8 mouse cellular contexts compared by ENCODE assay signal in genomic region chr16:10784793-10785370, GRCm38 (mm10). TPM values are rescaled to one million over a fixed set of nuclear protein-coding genes. Genes with fewer than 3 reads are reported as not detected.
A peak's percentile ranks its signal among the peaks of the same experiment; 100 is the strongest.
DNase-seq lines count a peak whose midpoint lies in the region; ATAC-seq lines count a peak whose summit lies in the region.

No protein-coding gene starts in this region.

- intact Hi-C loops in left cerebral cortex, postnatal 36 days (cut with DNase I) = loop anchor here (2.0 to 10.0 kb wide), 3 partner anchors 120 to 214 kb away; no protein-coding TSS in a partner anchor

- no peaks in the 10 kb centered on the region for H3K27me3 ChIP-seq in intestine, embryonic 16.5 days (replicated peaks; ENCODE audit: control insufficient read depth, insufficient read depth, low read length)
- peaks cover 31% of the 10 kb centered on the region for H3K27me3 ChIP-seq in midbrain, embryonic 10.5 days (ENCODE audit: low read depth, poor library complexity, severe bottlenecking)

- H3K27ac ChIP-seq in intestine, embryonic 16.5 days (ENCODE audit: low read length) = peak overlapping the region; percentile 99
- H3K27ac ChIP-seq in midbrain, embryonic 10.5 days (replicated peaks) = peak overlapping the region; percentile 90

- H3K4me2 ChIP-seq in intestine, embryonic 16.5 days (ENCODE audit: low read depth, low read length) = peak overlapping the region; percentile 97

- H3K36me3 ChIP-seq in intestine, embryonic 16.5 days (ENCODE audit: control insufficient read depth, insufficient read depth, low read length) = 0 out of 2 replicates have a peak, but pooled peaks cover 2% of the 10 kb centered on the region
- no peaks in the 10 kb centered on the region for H3K36me3 ChIP-seq in midbrain, embryonic 10.5 days

- 0% methylated on average over 55 of the region's 55 CpGs for WGBS in intestine, embryonic 16.5 days
- under 1% methylated on average over 55 of the region's 55 CpGs for WGBS in midbrain, embryonic 10.5 days

- ATAC-seq in intestine, embryonic 16.5 days = peak; percentile 84

- no peaks in the 10 kb centered on the region for H3K9me3 ChIP-seq in intestine, embryonic 16.5 days (ENCODE audit: control insufficient read depth, low read length)
- H3K9me3 ChIP-seq in midbrain, embryonic 10.5 days (replicated peaks) = no peaks in the 10 kb centered on the region

- H3K4me1 ChIP-seq in intestine, embryonic 16.5 days (ENCODE audit: control insufficient read depth, insufficient read depth, low read length) = peaks cover 19% of the 10 kb centered on the region
- H3K4me1 ChIP-seq in midbrain, embryonic 10.5 days = peaks cover 53% of the 10 kb centered on the region

- DNase-seq in adrenal gland, postnatal 10 days = peak; percentile 98
- DNase-seq in embryo, embryonic 9.5 days (ENCODE audit: extremely low spot score) = peak; percentile 97
- peak; percentile 95 to 98 for DNase-seq in gastrocnemius, postnatal 4 days (ENCODE audit: low spot score in 2 of 2)
- DNase-seq in left cerebral cortex, postnatal 36 days (ENCODE audit: low spot score in 2 of 2) = peak; percentile 81 to 82
- DNase-seq in midbrain, embryonic 10.5 days (ENCODE audit: low spot score) = peak; percentile 93
- DNase-seq in right cerebral cortex, postnatal 36 days (ENCODE audit: low spot score in 2 of 2) = peak; percentile 50 to 78
- peak; percentile 93 for DNase-seq in yolk sac, embryonic 10.5 days (ENCODE audit: low spot score)

- peak overlapping the region; percentile 86 for H3K9ac ChIP-seq in intestine, embryonic 16.5 days (ENCODE audit: low read depth, low read length)

- peak overlapping the region; percentile 79 for H3K4me3 ChIP-seq in intestine, embryonic 16.5 days (ENCODE audit: low read length)
- H3K4me3 ChIP-seq in midbrain, embryonic 10.5 days = peak overlapping the region; percentile 77

RNA-seq across cellular contexts. Expression of gene Socs1, which starts 0.5 kb away (rescaled TPM):
- total RNA-seq in adrenal gland, postnatal 10 days (2021) = 1 to 10 TPM; 2.1 to 2.6 TPM
- 1 to 10 TPM; 2.9 to 3.2 TPM for total RNA-seq in gastrocnemius, postnatal 4 days (2021)
- polyA plus RNA-seq in intestine, embryonic 16.5 days (2015; fragmentation: Nextera tagmentation; extraction: Ambion mirVana) = 4.9 and 5.2 TPM in 2 replicates
- total RNA-seq in left cerebral cortex, postnatal 36 days (2021) = 1 to 10 TPM in 1 of 2 experiments, under 1 TPM in 1; 0.52 to 1.0 TPM
- 2.4 and 2.7 TPM in 2 replicates for polyA plus RNA-seq in midbrain, embryonic 10.5 days (2016; fragmentation: Nextera tagmentation; extraction: Ambion mirVana)

RNA-seq across cellular contexts. Expression of gene Tnp2, which starts 3.6 kb away (rescaled TPM):
- total RNA-seq in adrenal gland, postnatal 10 days (2021) = not detected
- total RNA-seq in gastrocnemius, postnatal 4 days (2021) = not detected
- polyA plus RNA-seq in intestine, embryonic 16.5 days (2015; fragmentation: Nextera tagmentation; extraction: Ambion mirVana) = not detected in 2 replicates
- total RNA-seq in left cerebral cortex, postnatal 36 days (2021) = not detected
- polyA plus RNA-seq in midbrain, embryonic 10.5 days (2016; fragmentation: Nextera tagmentation; extraction: Ambion mirVana) = not detected in 2 replicates

RNA-seq across cellular contexts. Expression of gene Prm3, which starts 5.8 kb away (rescaled TPM):
- total RNA-seq in adrenal gland, postnatal 10 days (2021) = not detected
- not detected for total RNA-seq in gastrocnemius, postnatal 4 days (2021)
- not detected in 2 replicates for polyA plus RNA-seq in intestine, embryonic 16.5 days (2015; fragmentation: Nextera tagmentation; extraction: Ambion mirVana)
- not detected for total RNA-seq in left cerebral cortex, postnatal 36 days (2021)
- not detected in 2 replicates for polyA plus RNA-seq in midbrain, embryonic 10.5 days (2016; fragmentation: Nextera tagmentation; extraction: Ambion mirVana)

RNA-seq across cellular contexts. Expression of gene Prm2, which starts 11.1 kb away (rescaled TPM):
- not detected for total RNA-seq in adrenal gland, postnatal 10 days (2021)
- not detected for total RNA-seq in gastrocnemius, postnatal 4 days (2021)
- not detected in 2 replicates for polyA plus RNA-seq in intestine, embryonic 16.5 days (2015; fragmentation: Nextera tagmentation; extraction: Ambion mirVana)
- total RNA-seq in left cerebral cortex, postnatal 36 days (2021) = not detected
- polyA plus RNA-seq in midbrain, embryonic 10.5 days (2016; fragmentation: Nextera tagmentation; extraction: Ambion mirVana) = not detected in 2 replicates

RNA-seq across cellular contexts. Expression of gene Prm1, which starts 20.8 kb away (rescaled TPM):
- not detected for total RNA-seq in adrenal gland, postnatal 10 days (2021)
- not detected for total RNA-seq in gastrocnemius, postnatal 4 days (2021)
- 0.44 TPM in 1 of 2 replicates, not detected in the other for polyA plus RNA-seq in intestine, embryonic 16.5 days (2015; fragmentation: Nextera tagmentation; extraction: Ambion mirVana)
- total RNA-seq in left cerebral cortex, postnatal 36 days (2021) = not detected
- polyA plus RNA-seq in midbrain, embryonic 10.5 days (2016; fragmentation: Nextera tagmentation; extraction: Ambion mirVana) = not detected in 2 replicates

Comparison
In these comparisons a context has a peak if more than half of its experiments do, and no peak if none do; other contexts are left out.
1. Peak in every context shown above with its lines: DNase-seq, ATAC-seq, H3K4me3 ChIP-seq and H3K27ac ChIP-seq.